24 mouse cellular contexts compared by ENCODE assay signal in genomic region chr6:99932405-99932804, GRCm38 (mm10).
DNase-seq lines count a peak whose midpoint lies in the region; ATAC-seq lines count a peak whose summit lies in the region.
"Had no signal": no experiment of that assay in that cellular context is flagged by ENCODE, and none has a peak within 500 bp of the region (broad histone marks: within the 10 kb centered on the region; RNA-seq: fewer than 3 reads in every experiment).

No protein-coding gene starts in this region.

- 55% methylated on average over 6 of the region's 6 CpGs for WGBS in heart, embryonic 13.5 days
- WGBS in heart, embryonic 10.5 days, result 58% methylated on average over 6 of the region's 6 CpGs
- 59% methylated on average over 6 of the region's 6 CpGs for WGBS in stomach, embryonic 15.5 days

- no peaks in the 10 kb centered on the region for H3K9me3 ChIP-seq in heart, embryonic 13.5 days
- no peaks in the 10 kb centered on the region for H3K9me3 ChIP-seq in heart, embryonic 10.5 days
- no peaks in the 10 kb centered on the region for H3K9me3 ChIP-seq in stomach, embryonic 15.5 days
- H3K9me3 ChIP-seq: embryonic facial prominence, embryonic 13.5 days; forebrain, embryonic 12.5 days; heart, embryonic 12.5 days; hindbrain, embryonic 13.5 days had no signal

- peaks cover 68% of the 10 kb centered on the region for H3K4me1 ChIP-seq in heart, embryonic 13.5 days
- H3K4me1 ChIP-seq in heart, embryonic 10.5 days, result peaks cover 24% of the 10 kb centered on the region
- peaks cover 5% of the 10 kb centered on the region; the same call in 1 of the 2 replicates for H3K4me1 ChIP-seq in stomach, embryonic 15.5 days
- H3K4me1 ChIP-seq: forebrain, embryonic 12.5 days had no signal

- no peak overlapping the region for H3K9ac ChIP-seq in heart, embryonic 13.5 days
- H3K9ac ChIP-seq in stomach, embryonic 15.5 days, result no peak overlapping the region
- H3K9ac ChIP-seq: embryonic facial prominence, embryonic 13.5 days; forebrain, embryonic 12.5 days; forebrain, postnatal 0 days; heart, embryonic 12.5 days; hindbrain, embryonic 13.5 days had no signal

- H3K27me3 ChIP-seq in heart, embryonic 13.5 days (replicated peaks), result peaks cover under 1% of the 10 kb centered on the region; the same call in 1 of the 2 replicates
- peaks cover 20% of the 10 kb centered on the region for H3K27me3 ChIP-seq in heart, embryonic 10.5 days (ENCODE audit: insufficient read depth, poor library complexity, severe bottlenecking)
- no peaks in the 10 kb centered on the region for H3K27me3 ChIP-seq in stomach, embryonic 15.5 days (replicated peaks)
- H3K27me3 ChIP-seq: embryonic facial prominence, embryonic 13.5 days; forebrain, embryonic 12.5 days; heart, embryonic 12.5 days; Patski had no signal

- H3K4me3 ChIP-seq in heart, embryonic 13.5 days, result no peak overlapping the region
- no peak overlapping the region for H3K4me3 ChIP-seq in heart, embryonic 10.5 days
- no peak overlapping the region for H3K4me3 ChIP-seq in stomach, embryonic 15.5 days (replicated peaks)
- H3K4me3 ChIP-seq: embryonic facial prominence, embryonic 13.5 days; forebrain, embryonic 12.5 days; heart, embryonic 12.5 days; hindbrain, embryonic 13.5 days had no signal

- no peaks in the 10 kb centered on the region for H3K36me3 ChIP-seq in heart, embryonic 13.5 days
- no peaks in the 10 kb centered on the region for H3K36me3 ChIP-seq in heart, embryonic 10.5 days
- H3K36me3 ChIP-seq in stomach, embryonic 15.5 days, result no peaks in the 10 kb centered on the region
- H3K36me3 ChIP-seq: embryonic facial prominence, embryonic 13.5 days; forebrain, embryonic 12.5 days; G1E; heart, embryonic 12.5 days; hindbrain, embryonic 13.5 days had no signal

- no peak for ATAC-seq in heart, embryonic 13.5 days (ENCODE audit: extremely low read depth, insufficient number of reproducible peaks, low FRiP score, low TSS enrichment)
- 0 out of 2 replicates have a peak, but pooled peaks have one; percentile 41 for ATAC-seq in stomach, embryonic 15.5 days (ENCODE audit: insufficient read depth, low FRiP score, low read depth)
- ATAC-seq: activated CD4-positive, CD25-positive, alpha-beta regulatory T cell, adult 4 months; forebrain, postnatal 0 days; Patski had no signal

- H3K27ac ChIP-seq in heart, embryonic 13.5 days (replicated peaks), result peak overlapping the region; percentile 62; the same call in 1 of the 2 replicates
- H3K27ac ChIP-seq in heart, embryonic 10.5 days, result no peak overlapping the region
- 0 out of 2 replicates have a peak overlapping the region, but pooled peaks have one; percentile 2 for H3K27ac ChIP-seq in stomach, embryonic 15.5 days
- H3K27ac ChIP-seq: embryonic facial prominence, embryonic 13.5 days; forebrain, embryonic 12.5 days; hindbrain, embryonic 13.5 days; hindbrain, postnatal 0 days had no signal

- H3K4me2 ChIP-seq in heart, embryonic 13.5 days, result no peak overlapping the region
- H3K4me2 ChIP-seq in stomach, embryonic 15.5 days, result no peak overlapping the region
- H3K4me2 ChIP-seq: embryonic facial prominence, embryonic 13.5 days; forebrain, embryonic 12.5 days; heart, embryonic 12.5 days; hindbrain, embryonic 13.5 days had no signal

- no peak for DNase-seq in heart, embryonic 10.5 days (ENCODE audit: low spot score)
- DNase-seq in layer of hippocampus, adult 9-10 months (ENCODE audit: low spot score), result peak; percentile 3
- DNase-seq in layer of hippocampus, postnatal 25 days (ENCODE audit: extremely low spot score in 1 of 2, low spot score in 1 of 2), result no peak
- DNase-seq in Muller cell, postnatal 12 days (ENCODE audit: inconsistent ontology term), result peak; percentile 53
- DNase-seq in right cerebral cortex, postnatal 36 days (ENCODE audit: low spot score in 2 of 2), result no peak
- no peak for DNase-seq in urinary bladder, postnatal 4 days (ENCODE audit: low spot score in 2 of 2)
- DNase-seq: adrenal gland, postnatal 10 days; cerebellum, adult 18-20 months; cerebellum, adult 9-11 months; cerebellum, postnatal 36 days; forebrain, postnatal 0 days; gastrocnemius, postnatal 36 days; heart, adult 11 months; heart, postnatal 14 days had no signal

Comparison
In these comparisons a context has a peak if more than half of its experiments do, and no peak if none do; other contexts are left out.
1. DNase-seq: peak in layer of hippocampus, adult 9-10 months (single experiment) and Muller cell, postnatal 12 days (single experiment); none in heart, embryonic 10.5 days (single experiment), layer of hippocampus, postnatal 25 days (0 of 2), right cerebral cortex, postnatal 36 days (0 of 2) and urinary bladder, postnatal 4 days (0 of 2).